Mouse (Mus musculus) stomach, postnatal 0 days (tissue): ENCODE results near the gene Myrf. TPM values are rescaled to one million over a fixed set of nuclear protein-coding genes. Genes with fewer than 3 reads are reported as not detected.

Experiments used
- ATAC-seq: fragments of 200-750 bp; cut with Nextera tagmentation; 2 replicates; pipeline ENCODE4 v1.8.0; 2017; ENCODE audit not compliant: low FRiP score, low TSS enrichment
- DNase-seq: peaks from one replicate; pipeline ENCODE4 v3.0.0-alpha.2; 2016; ENCODE audit warnings: low spot score
- H3K27ac ChIP-seq: fragments of 300-500 bp; sonication (generic); replicated peaks from 2 replicates; pipeline ENCODE4 v1.5.1; 2014; ENCODE audit warnings: mild to moderate bottlenecking, control low read depth
- H3K27me3 ChIP-seq: fragments of 300-500 bp; sonication (generic); 2 replicates; pipeline ENCODE4 v1.6.1; 2014; ENCODE audit warnings: low read length; ENCODE audit not compliant: control insufficient read depth, insufficient read depth
- H3K36me3 ChIP-seq: fragments of 300-500 bp; sonication (generic); 2 replicates; pipeline ENCODE4 v1.6.1; 2014; ENCODE audit warnings: low read length, mixed read lengths; ENCODE audit not compliant: control insufficient read depth, insufficient read depth
- H3K4me1 ChIP-seq: fragments of 300-500 bp; sonication (generic); replicated peaks from 2 replicates; pipeline ENCODE4 v1.6.1; 2014; ENCODE audit warnings: antibody characterized with exemption; ENCODE audit not compliant: control insufficient read depth, insufficient read depth
- H3K4me2 ChIP-seq: fragments of 300-500 bp; sonication (generic); replicated peaks from 2 replicates; pipeline ENCODE4 v1.6.1; 2014; ENCODE audit warnings: low read depth, mild to moderate bottlenecking, control low read depth, moderate library complexity
- H3K4me3 ChIP-seq: fragments of 300-500 bp; sonication (generic); 2 replicates; pipeline ENCODE4 v1.5.1; 2014; ENCODE audit warnings: low read depth, low read length, control low read depth
- H3K9ac ChIP-seq: fragments of 300-500 bp; sonication (generic); 2 replicates; pipeline ENCODE4 v1.6.1; 2014; ENCODE audit warnings: mild to moderate bottlenecking, low read length, control low read depth, mixed read lengths
- H3K9me3 ChIP-seq: fragments of 300-500 bp; sonication (generic); 2 replicates; pipeline ENCODE4 v1.6.1; 2016; ENCODE audit warnings: low read length; ENCODE audit not compliant: control insufficient read depth
- CTCF ChIP-seq: IDR thresholded peaks from 2 replicates; pipeline ENCODE4 v1.5.1; 2016; ENCODE audit warnings: antibody characterized with exemption, low read depth, mild to moderate bottlenecking, moderate library complexity
- EP300 ChIP-seq: optimal IDR thresholded peaks from 2 replicates; pipeline ENCODE3; 2016; ENCODE audit warnings: antibody characterized with exemption
- WGBS: fragments of 180-500 bp; shearing (Covaris S2); extraction: QIAGEN DNeasy Blood & Tissue Kit; methylation state at CpG from one replicate; pipeline ENCODE4 v1.1.7; 2014; 5-methylcytosine and 5-hydroxymethylcytosine counted together
- polyA plus RNA-seq: library from polyadenylated mRNA; unstranded; fragments of >200 nt; fragmentation: Nextera tagmentation; extraction: Ambion mirVana; gene quantifications from 2 replicates; pipeline ENCODE4 v1.2.1, GENCODE M21; 2015

Gene Myrf
- polyA plus RNA-seq, 1 experiment from 2014 or later = 9.6 TPM

GRCm38 (mm10) chr19:10279668-10280067 lies 39.1 kb upstream of the Myrf start:
- DNase-seq (no peak), ATAC-seq (peak; percentile 20; the same call in 1 of the 2 replicates)
- Histone ChIP-seq H3K9me3 (no peaks in the 10 kb centered on the region), H3K4me2 (no peak overlapping the region), H3K4me1 (peaks cover 12% of the 10 kb centered on the region), H3K4me3 (no peak overlapping the region), H3K36me3 (no peaks in the 10 kb centered on the region), H3K27me3 (no peaks in the 10 kb centered on the region), H3K27ac (peak overlapping the region; percentile 30; the same call in 1 of the 2 replicates), H3K9ac (no peak overlapping the region)
- TF ChIP-seq EP300 (no peak), CTCF (no peak)
- 65% methylated on average over 9 of the region's 9 CpGs for WGBS

GRCm38 (mm10) chr19:10278669-10279324 lies 38.2 kb upstream of the Myrf start:
- Histone ChIP-seq H3K27ac (peak overlapping the region; percentile 80), H3K36me3 (no peaks in the 10 kb centered on the region), H3K27me3 (no peaks in the 10 kb centered on the region), H3K4me3 (no peak overlapping the region), H3K4me1 (peaks cover 12% of the 10 kb centered on the region), H3K9me3 (no peaks in the 10 kb centered on the region), H3K9ac (no peak overlapping the region), H3K4me2 (no peak overlapping the region; the same call in 1 of the 2 replicates)
- ATAC-seq = no peak
- no peak for TF ChIP-seq CTCF
- DNase-seq = no peak
- 23% methylated on average over 6 of the region's 6 CpGs for WGBS

GRCm38 (mm10) chr19:10277759-10278158 lies 37.2 kb upstream of the Myrf start:
- no peak for TF ChIP-seq EP300
- peak; percentile 17; the same call in 1 of the 2 replicates for TF ChIP-seq CTCF
- H3K4me2 ChIP-seq = no peak overlapping the region

GRCm38 (mm10) chr19:10277331-10277730 lies 36.8 kb upstream of the Myrf start:
- Histone ChIP-seq H3K9ac (no peak overlapping the region), H3K4me1 (peaks cover 12% of the 10 kb centered on the region), H3K27me3 (no peaks in the 10 kb centered on the region), H3K36me3 (no peaks in the 10 kb centered on the region), H3K4me2 (no peak overlapping the region), H3K9me3 (no peaks in the 10 kb centered on the region), H3K27ac (peak overlapping the region; percentile 80), H3K4me3 (no peak overlapping the region)
- 20% methylated on average over 17 of the region's 17 CpGs for WGBS
- DNase-seq (peak; percentile 78), ATAC-seq (peak; percentile 53)
- no peak for TF ChIP-seq CTCF
- no peak for TF ChIP-seq EP300

More at GRCm38 (mm10) chr19:10277759-10278158, 37.2 kb upstream of the Myrf start:
- Histone ChIP-seq H3K9ac (no peak overlapping the region), H3K4me3 (no peak overlapping the region), H3K4me1 (peaks cover 12% of the 10 kb centered on the region), H3K9me3 (no peaks in the 10 kb centered on the region), H3K27ac (peak overlapping the region; percentile 80), H3K36me3 (no peaks in the 10 kb centered on the region), H3K27me3 (no peaks in the 10 kb centered on the region)
- ATAC-seq (peak; percentile 92), DNase-seq (peak; percentile 92)
- 27% methylated on average over 5 of the region's 5 CpGs for WGBS

GRCm38 (mm10) chr19:10276483-10277144 lies 36.1 kb upstream of the Myrf start:
- Histone ChIP-seq H3K9ac (no peak overlapping the region), H3K4me3 (no peak overlapping the region)

GRCm38 (mm10) chr19:10274056-10274455 lies 33.5 kb upstream of the Myrf start:
- ATAC-seq = no peak
- Histone ChIP-seq H3K4me2 (no peak overlapping the region), H3K9ac (no peak overlapping the region), H3K4me3 (no peak overlapping the region), H3K9me3 (no peaks in the 10 kb centered on the region), H3K4me1 (peaks cover 5% of the 10 kb centered on the region), H3K27ac (no peak overlapping the region), H3K27me3 (no peaks in the 10 kb centered on the region), H3K36me3 (no peaks in the 10 kb centered on the region)
- WGBS = 52% methylated on average over 5 of the region's 5 CpGs
- DNase-seq = no peak
- TF ChIP-seq CTCF = no peak
- no peak for TF ChIP-seq EP300

More at GRCm38 (mm10) chr19:10276483-10277144, 36.1 kb upstream of the Myrf start:
- Histone ChIP-seq H3K4me1 (peaks cover 12% of the 10 kb centered on the region), H3K9me3 (no peaks in the 10 kb centered on the region), H3K27me3 (no peaks in the 10 kb centered on the region), H3K36me3 (no peaks in the 10 kb centered on the region), H3K4me2 (no peak overlapping the region), H3K27ac (peak overlapping the region; percentile 80)
- DNase-seq (no peak), ATAC-seq (no peak)
- 70% methylated on average over 12 of the region's 12 CpGs for WGBS
- no peak for TF ChIP-seq CTCF
- TF ChIP-seq EP300 = no peak
